Mouse (Mus musculus): ENCODE data around the gene Map3k14. TPM values are rescaled to one million over a fixed set of nuclear protein-coding genes. Genes with fewer than 3 reads are reported as not detected.

Gene Map3k14
- polyA plus RNA-seq, 1 experiment from 2014 or later = 3.1 TPM

DNA sequence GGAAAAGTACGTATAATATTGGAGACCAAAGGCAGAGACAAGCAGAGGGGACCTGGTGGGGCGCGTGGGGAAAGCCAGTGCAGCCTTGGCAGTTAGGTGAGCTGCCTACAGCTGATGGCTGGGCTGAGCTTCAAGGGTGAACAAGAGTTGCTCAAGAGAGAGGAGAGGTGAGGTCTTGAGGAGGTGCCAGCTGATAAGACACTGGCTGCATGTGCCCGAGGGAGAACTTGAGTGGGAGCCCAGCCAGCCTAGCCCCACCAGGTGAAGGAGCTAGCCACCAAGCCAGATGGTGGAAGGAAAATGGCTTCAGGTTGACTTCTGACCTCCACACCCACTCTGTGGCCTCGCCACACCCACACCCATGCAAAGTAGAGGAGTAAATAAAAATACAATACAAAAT, 14.9 kb downstream of the Map3k14 start:
- 90% methylated on average over 5 of the region's 5 CpGs for WGBS

DNA sequence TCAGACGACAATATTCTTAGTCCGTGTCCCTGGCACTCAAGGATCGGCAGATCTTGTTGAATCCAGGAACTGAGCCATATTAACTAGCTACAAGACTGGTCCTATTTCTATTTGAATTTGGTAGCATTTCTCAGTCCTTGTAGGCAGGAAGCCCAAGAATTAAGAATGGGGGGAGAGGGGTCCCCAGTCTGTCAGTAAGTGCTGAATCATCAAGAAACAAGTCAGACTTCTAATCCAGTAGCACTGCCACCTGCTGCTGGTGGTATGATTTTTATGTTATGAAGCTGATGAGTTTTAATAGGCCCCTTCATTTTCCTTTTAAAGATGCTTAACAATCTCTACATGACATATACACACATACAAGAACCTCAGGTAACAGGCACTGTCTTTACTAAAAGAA, 16.9 kb downstream of the Map3k14 start:
- 94% methylated on average over 3 of the region's 3 CpGs for WGBS
- H3K9me3 ChIP-seq = no peaks in the 10 kb centered on the region
- no peak overlapping the region for H3K4me3 ChIP-seq
- no peak overlapping the region for H3K27ac ChIP-seq (replicated peaks)
- H3K27me3 ChIP-seq (replicated peaks; ENCODE audit: low read depth, poor library complexity, severe bottlenecking) = peaks cover 3% of the 10 kb centered on the region
- peaks cover 40% of the 10 kb centered on the region for H3K4me1 ChIP-seq
- no peaks in the 10 kb centered on the region for H3K36me3 ChIP-seq (replicated peaks)
- no peak for DNase-seq (ENCODE audit: low spot score)

More for the DNA sequence above, 14.9 kb downstream of the Map3k14 start:
- peaks cover 8% of the 10 kb centered on the region for H3K27me3 ChIP-seq (replicated peaks; ENCODE audit: low read depth, poor library complexity, severe bottlenecking)
- no peak overlapping the region for H3K27ac ChIP-seq (replicated peaks)
- DNase-seq (ENCODE audit: low spot score) = no peak
- H3K4me3 ChIP-seq = no peak overlapping the region
- H3K36me3 ChIP-seq (replicated peaks) = no peaks in the 10 kb centered on the region
- H3K9me3 ChIP-seq = no peaks in the 10 kb centered on the region
- H3K4me1 ChIP-seq = peaks cover 25% of the 10 kb centered on the region

DNA sequence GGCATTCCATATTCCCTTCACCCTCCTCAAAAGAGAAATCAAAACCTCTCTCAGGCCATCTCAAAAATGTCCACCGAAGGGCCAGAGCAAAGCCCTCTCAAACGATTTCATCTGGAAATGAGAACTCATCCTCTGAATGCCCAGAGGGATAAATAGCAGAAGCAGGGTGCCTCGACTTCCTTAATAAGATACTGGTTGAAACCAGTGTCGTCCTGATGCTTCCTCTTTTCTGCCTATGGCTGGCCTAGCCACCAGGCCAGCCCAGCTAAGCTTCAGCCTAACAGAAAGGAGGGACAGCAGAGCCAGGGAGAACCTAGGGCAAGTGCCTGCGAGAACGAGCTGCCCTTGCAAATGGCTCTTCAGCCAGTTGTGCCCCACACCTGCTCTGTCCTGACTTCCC, 17.8 kb downstream of the Map3k14 start:
- H3K4me3 ChIP-seq = no peak overlapping the region
- peaks cover 3% of the 10 kb centered on the region for H3K27me3 ChIP-seq (replicated peaks; ENCODE audit: low read depth, poor library complexity, severe bottlenecking)
- DNase-seq (ENCODE audit: low spot score) = no peak
- H3K4me1 ChIP-seq = peaks cover 40% of the 10 kb centered on the region
- no peaks in the 10 kb centered on the region for H3K36me3 ChIP-seq (replicated peaks)
- H3K27ac ChIP-seq (replicated peaks) = no peak overlapping the region; the same call in 1 of the 2 replicates
- H3K9me3 ChIP-seq = no peaks in the 10 kb centered on the region
- WGBS = 52% methylated on average over 6 of the region's 6 CpGs

DNA sequence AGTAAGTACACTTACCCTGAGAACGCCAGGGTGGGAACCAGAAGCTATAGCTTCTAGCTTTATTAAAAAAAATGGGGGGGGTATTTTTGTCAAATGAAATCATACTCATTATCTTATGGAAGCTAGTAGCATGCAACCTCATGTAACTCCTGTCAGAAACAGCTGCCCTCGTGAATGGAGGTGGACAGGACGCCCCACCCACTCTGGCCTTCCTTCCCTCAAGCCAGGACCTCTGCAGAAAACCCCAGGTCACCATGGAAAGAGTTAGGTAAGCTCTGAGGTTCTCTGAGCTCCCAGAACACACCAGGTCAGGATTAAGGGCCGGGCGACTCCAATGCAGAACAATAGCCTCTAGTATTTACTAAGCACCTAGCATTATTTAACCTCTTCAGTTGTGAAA, 18.4 kb downstream of the Map3k14 start:
- H3K9me3 ChIP-seq = no peaks in the 10 kb centered on the region
- peaks cover 3% of the 10 kb centered on the region for H3K27me3 ChIP-seq (replicated peaks; ENCODE audit: low read depth, poor library complexity, severe bottlenecking)
- no peaks in the 10 kb centered on the region; the same call in 1 of the 2 replicates for H3K36me3 ChIP-seq (replicated peaks)
- peaks cover 40% of the 10 kb centered on the region for H3K4me1 ChIP-seq
- 59% methylated on average over 5 of the region's 5 CpGs for WGBS
- no peak for DNase-seq (ENCODE audit: low spot score)
- peak overlapping the region; percentile 40; the same call in 1 of the 2 replicates for H3K27ac ChIP-seq (replicated peaks)
- no peak overlapping the region for H3K4me3 ChIP-seq

GRCm38 (mm10) chr11:103247504-103248177, 19.6 kb downstream of the Map3k14 start:
- H3K27me3 ChIP-seq (replicated peaks; ENCODE audit: low read depth, poor library complexity, severe bottlenecking) = peaks cover 3% of the 10 kb centered on the region
- DNase-seq (ENCODE audit: low spot score) = no peak
- no peaks in the 10 kb centered on the region; the same call in 1 of the 2 replicates for H3K36me3 ChIP-seq (replicated peaks)
- no peaks in the 10 kb centered on the region for H3K9me3 ChIP-seq
- 83% methylated on average over 11 of the region's 11 CpGs for WGBS
- H3K4me3 ChIP-seq = no peak overlapping the region
- peak overlapping the region; percentile 32; the same call in 1 of the 2 replicates for H3K27ac ChIP-seq (replicated peaks)
- peaks cover 40% of the 10 kb centered on the region for H3K4me1 ChIP-seq

- peaks cover 4% of the 10 kb centered on the region; the same call in 1 of the 2 replicates for H3K36me3 ChIP-seq (replicated peaks)
- 85% methylated on average over 4 of the region's 4 CpGs for WGBS
- peaks cover 43% of the 10 kb centered on the region for H3K4me1 ChIP-seq
- no peak for DNase-seq (ENCODE audit: low spot score)
- no peak overlapping the region for H3K4me3 ChIP-seq
- peaks cover 3% of the 10 kb centered on the region for H3K27me3 ChIP-seq (replicated peaks; ENCODE audit: low read depth, poor library complexity, severe bottlenecking)
- H3K9me3 ChIP-seq = no peaks in the 10 kb centered on the region
- H3K27ac ChIP-seq (replicated peaks) = peak overlapping the region; percentile 30; the same call in 1 of the 2 replicates
Measured at GRCm38 (mm10) chr11:103246731-103247290, 20.5 kb downstream of the Map3k14 start.

DNA sequence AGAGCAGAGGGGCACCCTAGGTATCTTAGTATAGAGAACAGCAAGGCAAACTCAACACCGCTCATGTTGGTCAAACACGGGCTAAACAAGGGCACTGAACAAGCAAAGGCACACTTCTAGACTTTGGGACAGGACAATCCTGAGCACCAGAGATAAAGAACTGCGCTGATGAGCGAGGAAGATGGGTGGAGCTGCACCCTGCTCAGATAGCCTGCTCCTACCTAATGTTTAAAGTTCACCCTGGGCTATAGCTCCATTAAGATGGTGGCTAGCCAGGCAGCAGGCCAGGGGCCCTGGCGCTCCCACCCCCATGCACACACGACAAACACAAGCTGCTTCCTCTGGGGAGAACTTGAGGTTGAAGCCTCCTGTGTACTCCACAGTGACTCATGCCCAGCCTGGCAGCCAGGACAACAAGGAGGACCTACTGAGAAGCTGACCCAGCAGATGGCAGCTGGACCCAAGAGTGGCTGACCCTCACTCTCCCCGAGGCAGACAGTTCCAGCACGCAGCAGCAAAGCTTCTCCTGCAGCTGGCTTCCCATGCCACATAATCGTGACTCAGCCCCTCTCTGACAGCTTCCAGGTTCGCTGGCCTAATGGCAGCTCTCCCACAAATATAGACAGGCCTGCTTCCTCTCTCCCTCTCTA, 21.1 kb downstream of the Map3k14 start:
- WGBS = 77% methylated on average over 10 of the region's 10 CpGs
- no peaks in the 10 kb centered on the region for H3K9me3 ChIP-seq
- peaks cover 7% of the 10 kb centered on the region; the same call in 1 of the 2 replicates for H3K36me3 ChIP-seq (replicated peaks)
- no peak for DNase-seq (ENCODE audit: low spot score)
- H3K27ac ChIP-seq (replicated peaks) = 0 out of 2 replicates have a peak overlapping the region, but pooled peaks have one; percentile 30
- H3K27me3 ChIP-seq (replicated peaks; ENCODE audit: low read depth, poor library complexity, severe bottlenecking) = peaks cover 3% of the 10 kb centered on the region
- peaks cover 45% of the 10 kb centered on the region for H3K4me1 ChIP-seq
- H3K4me3 ChIP-seq = no peak overlapping the region

GRCm38 (mm10) chr11:103244856-103245255, 22.4 kb downstream of the Map3k14 start:
- no peak for DNase-seq (ENCODE audit: low spot score)
- Histone ChIP-seq H3K36me3 (replicated peaks) (peaks cover 16% of the 10 kb centered on the region), H3K9me3 (no peaks in the 10 kb centered on the region), H3K4me3 (no peak overlapping the region), H3K27ac (replicated peaks) (no peak overlapping the region), H3K4me1 (peaks cover 49% of the 10 kb centered on the region), H3K27me3 (replicated peaks; ENCODE audit: low read depth, poor library complexity, severe bottlenecking) (peaks cover 2% of the 10 kb centered on the region)
- 95% methylated on average over 4 of the region's 4 CpGs for WGBS

- Histone ChIP-seq H3K27ac (replicated peaks) (no peak overlapping the region), H3K27me3 (replicated peaks; ENCODE audit: low read depth, poor library complexity, severe bottlenecking) (no peaks in the 10 kb centered on the region), H3K36me3 (replicated peaks) (peaks cover 55% of the 10 kb centered on the region), H3K9me3 (no peaks in the 10 kb centered on the region), H3K4me3 (no peak overlapping the region), H3K4me1 (peaks cover 15% of the 10 kb centered on the region)
- no peak for DNase-seq (ENCODE audit: low spot score)
- 53% methylated on average over 7 of the region's 7 CpGs for WGBS
Measured at GRCm38 (mm10) chr11:103240740-103241139, 26.5 kb downstream of the Map3k14 start.

DNA sequence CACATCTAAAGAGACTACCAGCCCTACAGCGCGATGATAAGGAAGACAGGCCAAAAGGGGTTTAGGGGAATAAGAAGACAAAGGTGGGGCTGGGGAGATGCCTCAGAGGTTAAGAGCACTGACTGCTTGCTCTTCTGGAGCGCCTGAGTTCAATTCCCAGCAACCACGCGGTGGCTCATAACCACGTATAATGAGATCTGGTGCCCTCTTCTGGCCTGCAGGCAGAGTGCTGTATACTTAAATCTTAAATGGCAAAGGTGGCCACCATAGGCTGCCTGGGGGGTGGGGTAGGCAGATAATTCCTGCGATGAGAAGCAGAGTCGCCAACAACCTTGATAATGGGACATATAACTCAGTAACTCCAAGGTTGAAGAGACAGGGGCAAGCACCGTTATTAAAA, 29.5 kb downstream of the Map3k14 start:
- WGBS = 73% methylated on average over 9 of the region's 9 CpGs
- Histone ChIP-seq H3K4me3 (no peak overlapping the region), H3K36me3 (replicated peaks) (peaks cover 56% of the 10 kb centered on the region), H3K27ac (replicated peaks) (no peak overlapping the region), H3K9me3 (no peaks in the 10 kb centered on the region), H3K27me3 (replicated peaks; ENCODE audit: low read depth, poor library complexity, severe bottlenecking) (no peaks in the 10 kb centered on the region), H3K4me1 (peaks cover 27% of the 10 kb centered on the region)
- no peak for DNase-seq (ENCODE audit: low spot score)

DNA sequence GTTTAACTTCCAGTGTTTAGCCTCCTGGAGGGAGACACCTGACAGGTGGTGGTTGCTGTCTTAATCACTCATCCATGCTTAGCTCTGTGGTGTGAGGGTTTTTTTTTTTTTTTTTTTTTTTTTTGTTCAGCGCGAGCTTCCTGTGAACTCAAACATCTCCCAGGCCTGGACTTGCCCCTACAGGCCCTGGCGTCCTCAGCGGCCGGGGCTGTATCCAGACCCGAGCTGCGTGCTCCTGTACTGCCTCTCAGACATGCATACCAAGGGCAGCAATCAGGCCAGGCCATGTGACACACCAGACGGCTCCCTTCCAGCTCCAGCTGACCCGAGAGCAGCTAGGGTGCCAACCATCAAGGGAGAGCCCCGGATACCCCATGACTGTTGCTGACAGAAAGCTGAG, 30.4 kb downstream of the Map3k14 start:
- no peaks in the 10 kb centered on the region for H3K9me3 ChIP-seq
- H3K36me3 ChIP-seq (replicated peaks) = peaks cover 55% of the 10 kb centered on the region
- H3K4me1 ChIP-seq = peaks cover 24% of the 10 kb centered on the region
- 84% methylated on average over 10 of the region's 10 CpGs for WGBS
- DNase-seq (ENCODE audit: low spot score) = peak; percentile 47
- no peak overlapping the region for H3K27ac ChIP-seq (replicated peaks)
- H3K4me3 ChIP-seq = no peak overlapping the region
- no peaks in the 10 kb centered on the region for H3K27me3 ChIP-seq (replicated peaks; ENCODE audit: low read depth, poor library complexity, severe bottlenecking)

GRCm38 (mm10) chr11:103236431-103236830, 30.8 kb downstream of the Map3k14 start:
- DNase-seq (ENCODE audit: low spot score) = no peak
- Histone ChIP-seq H3K27me3 (replicated peaks; ENCODE audit: low read depth, poor library complexity, severe bottlenecking) (no peaks in the 10 kb centered on the region), H3K27ac (replicated peaks) (peak overlapping the region; percentile 26; the same call in 1 of the 2 replicates), H3K4me3 (no peak overlapping the region), H3K4me1 (peaks cover 22% of the 10 kb centered on the region), H3K36me3 (replicated peaks) (peaks cover 51% of the 10 kb centered on the region), H3K9me3 (no peaks in the 10 kb centered on the region)
- 71% methylated on average over 6 of the region's 6 CpGs for WGBS

All from embryonic facial prominence, embryonic 10.5 days (tissue).